Mouse (Mus musculus): ENCODE measurements at regions not wholly inside any gene's neighbourhood (a gene's known extent, or its start where the extent isn't known, plus 50 kb on each side); places are given as distances from the start of the nearest gene placed in this dataset.

DNA sequence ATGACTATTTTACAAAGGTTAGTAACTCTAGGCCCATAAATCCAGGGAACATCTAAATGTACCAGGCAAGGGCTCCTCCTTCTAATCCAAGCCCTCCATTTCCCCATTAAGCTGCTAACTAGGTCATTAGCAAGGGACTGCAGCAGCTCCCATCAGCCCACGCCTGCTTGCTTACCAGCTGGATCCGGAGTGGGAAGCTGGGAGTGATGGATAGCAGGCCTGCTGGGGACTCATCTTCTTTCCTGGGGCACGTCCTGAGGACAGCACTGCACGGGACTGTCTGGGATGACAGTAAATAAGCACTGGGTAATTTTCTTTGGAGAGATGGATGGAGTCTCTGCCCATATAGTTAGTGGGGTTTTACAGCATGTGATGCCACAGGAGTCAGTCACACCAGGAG, 276.0 kb downstream of the Tcerg1l start:
- no peak for TF ChIP-seq POLR2A (IDR thresholded peaks at IDR 0.05; ENCODE audit: control insufficient read depth, extremely low read depth, insufficient read depth, low read length, poor library complexity)
- TF ChIP-seq CTCF (IDR thresholded peaks at IDR 0.05; ENCODE audit: borderline replicate concordance, control insufficient read depth, extremely low read depth, insufficient read depth, low read length, poor library complexity) = no peak
